Mouse (Mus musculus): ENCODE measurements around the gene Btf3l4.

Btf3l4 gene

GRCm38 (mm10) chr4:108832916-108833827 is at the start of gene Btf3l4:
Btf3l4 (minus strand) TSS chr4:108833614.
- peak; percentile 93 for DNase-seq (ENCODE audit: low read depth, low spot score)

GRCm38 (mm10) chr4:108878963-108879822 is 45.8 kb upstream of the Btf3l4 start, which contains the start of gene Rab3b:
Rab3b (plus strand) TSS chr4:108879063.
- peak; percentile 37 for DNase-seq (ENCODE audit: low read depth, low spot score)

GRCm38 (mm10) chr4:108877901-108878300 is 44.5 kb upstream of the Btf3l4 start:
- DNase-seq (ENCODE audit: low read depth, low spot score): no peak

- no peak for DNase-seq (ENCODE audit: low read depth, low spot score)
Observed at GRCm38 (mm10) chr4:108873746-108874145, 40.3 kb upstream of the Btf3l4 start.

- DNase-seq (ENCODE audit: low read depth, low spot score): peak; percentile 90
Observed at GRCm38 (mm10) chr4:108869730-108870374, 36.4 kb upstream of the Btf3l4 start.

- no peak for DNase-seq (ENCODE audit: low read depth, low spot score)
Observed at GRCm38 (mm10) chr4:108866806-108867205, 33.4 kb upstream of the Btf3l4 start.

- no peak for DNase-seq (ENCODE audit: low read depth, low spot score)
Observed at GRCm38 (mm10) chr4:108848505-108848848, 15.1 kb upstream of the Btf3l4 start, which contains the start of gene A730015C16Rik. A730015C16Rik (minus strand) TSS chr4:108848619.

- peak; percentile 87 for DNase-seq (ENCODE audit: low read depth, low spot score)
Observed at GRCm38 (mm10) chr4:108847715-108848504, 14.5 kb upstream of the Btf3l4 start, which contains the start of gene Kti12. Kti12 (plus strand) TSS chr4:108847785.

GRCm38 (mm10) chr4:108845824-108846569 is 12.6 kb upstream of the Btf3l4 start:
- DNase-seq (ENCODE audit: low read depth, low spot score): no peak

- no peak for DNase-seq (ENCODE audit: low read depth, low spot score)
Observed at GRCm38 (mm10) chr4:108843336-108843735, 9.9 kb upstream of the Btf3l4 start.

GRCm38 (mm10) chr4:108841920-108842578 is 8.6 kb upstream of the Btf3l4 start:
- no peak for DNase-seq (ENCODE audit: low read depth, low spot score)

- no peak for DNase-seq (ENCODE audit: low read depth, low spot score)
Observed at GRCm38 (mm10) chr4:108838031-108838430, 4.6 kb upstream of the Btf3l4 start.

- no peak for DNase-seq (ENCODE audit: low read depth, low spot score)
Observed at GRCm38 (mm10) chr4:108835496-108835895, 2.1 kb upstream of the Btf3l4 start.

- DNase-seq (ENCODE audit: low read depth, low spot score): no peak
Observed at GRCm38 (mm10) chr4:108834971-108835311, 1.5 kb upstream of the Btf3l4 start.

- peak; percentile 93 for DNase-seq (ENCODE audit: low read depth, low spot score)
Observed at GRCm38 (mm10) chr4:108834115-108834970, 929 bp upstream of the Btf3l4 start, which contains the start of gene Txndc12. Txndc12 (plus strand) TSS chr4:108834601.

GRCm38 (mm10) chr4:108833828-108834114 is 357 bp upstream of the Btf3l4 start:
- DNase-seq (ENCODE audit: low read depth, low spot score): no peak

GRCm38 (mm10) chr4:108830698-108831097 is 2.7 kb downstream of the Btf3l4 start:
- no peak for DNase-seq (ENCODE audit: low read depth, low spot score)

GRCm38 (mm10) chr4:108826643-108827042 is 6.8 kb downstream of the Btf3l4 start:
- no peak for DNase-seq (ENCODE audit: low read depth, low spot score)

- no peak for DNase-seq (ENCODE audit: low read depth, low spot score)
Observed at GRCm38 (mm10) chr4:108826096-108826495, 7.3 kb downstream of the Btf3l4 start.
